Mouse (Mus musculus) heart, postnatal 25 days (tissue): Measurements from ENCODE around the gene Ctdspl2. TPM values are rescaled to one million over a fixed set of nuclear protein-coding genes. Genes with fewer than 3 reads are reported as not detected.

ENCODE experiments used
- DNase-seq: peaks from one replicate; pipeline ENCODE4 v3.0.0; 2022; ENCODE audit warnings: low spot score
- intact Hi-C: fragments of 180-260 bp; cut with DNase I; formaldehyde crosslinking; loops from one replicate; pipeline ENCODE4 v1.15.1; 2025
- microRNA-seq: library from miRNA; unstranded; fragments of <30 nt; microRNA quantifications from one replicate; pipeline ENCODE4 v1.2.0, GENCODE M21; 2022
- total RNA-seq, 2 experiments: library from RNA; stranded (reverse); gene quantifications; 2 replicates each; pipeline ENCODE4 v1.2.3; 2021

The Ctdspl2 gene
- total RNA-seq, 2 experiments from 2014 or later: 14.8 to 15.8 TPM

GRCm38 (mm10) chr2:122036064-122036463, 80.3 kb downstream of the Ctdspl2 start:
- intact Hi-C loops: no loop called here
- DNase-seq: no peak

DNA sequence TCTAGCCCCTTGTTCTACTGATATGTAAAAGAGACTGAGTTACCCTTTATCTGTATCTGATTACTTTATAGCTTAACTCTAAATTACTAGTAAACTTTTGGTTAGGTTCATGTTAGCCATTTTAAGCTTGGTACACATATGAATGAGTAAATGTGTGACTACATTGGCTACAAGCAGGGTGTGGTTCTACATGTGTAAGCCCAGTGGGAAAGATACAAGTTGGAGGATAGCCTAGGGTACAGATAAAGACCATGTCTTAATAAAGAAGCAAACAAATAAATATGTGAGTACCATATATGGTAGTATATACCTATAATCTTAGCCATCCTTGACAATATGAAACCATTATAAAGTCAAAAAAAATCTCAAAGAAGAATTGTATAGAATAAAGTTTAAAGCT, 88.1 kb downstream of the Ctdspl2 start:
- no peak for DNase-seq
- intact Hi-C loops: no loop called here

- DNase-seq: no peak
- intact Hi-C loops: no loop called here
Measured at GRCm38 (mm10) chr2:122059365-122060115, 103.7 kb downstream of the Ctdspl2 start.

Small RNA genes within 50 kb of the gene (microRNA-seq; reads per million reads assigned to microRNA genes)
- gene Gm47314: not detected

Other genes starting within 250 kb of the Ctdspl2 start
- 100 to 1,000 TPM; 162 to 175 TPM for gene Frmd5, start 148.9 kb upstream of the Ctdspl2 start, total RNA-seq
- 1 to 10 TPM; 8.3 to 9.7 TPM for gene Casc4, start 89.0 kb upstream of the Ctdspl2 start, total RNA-seq
- gene Mageb3, start 91 bp downstream of the Ctdspl2 start, total RNA-seq: not detected
- 10 to 100 TPM; 20.0 to 21.4 TPM for gene Eif3j1, start 72.5 kb downstream of the Ctdspl2 start, total RNA-seq
- 10 to 100 TPM; 10.2 to 11.3 TPM for gene Spg11, start 162.4 kb downstream of the Ctdspl2 start, total RNA-seq
- 100 to 1,000 TPM; 132 to 152 TPM for gene B2m, start 191.7 kb downstream of the Ctdspl2 start, total RNA-seq
- not detected for gene Trim69, start 204.7 kb downstream of the Ctdspl2 start, total RNA-seq
- gene Patl2, start 230.2 kb downstream of the Ctdspl2 start, total RNA-seq: not detected
- not detected for gene Terb2, start 230.3 kb downstream of the Ctdspl2 start, total RNA-seq